Mouse (Mus musculus) megakaryocyte, embryonic 14.5 days (primary cell): ENCODE data around the gene Map3k4. TPM values are rescaled to one million over a fixed set of nuclear protein-coding genes. Genes with fewer than 3 reads are reported as not detected.
"Not testable (repeated sequence)": the region's sequence is repeated elsewhere in the genome, so short reads cannot be mapped to it uniquely, and the experiment has no call there.

ENCODE experiments used
- H3K27me3 ChIP-seq: replicated peaks from 2 replicates; pipeline ENCODE3; 2012; ENCODE audit warnings: inconsistent platforms
- H3K36me3 ChIP-seq: replicated peaks from 2 replicates; pipeline ENCODE3; 2012; ENCODE audit warnings: low read length, inconsistent platforms, mixed read lengths
- H3K4me1 ChIP-seq: 2 replicates; pipeline ENCODE4 v1.6.1; 2012; ENCODE audit warnings: inconsistent platforms
- H3K4me3 ChIP-seq: replicated peaks from 2 replicates; pipeline ENCODE3; 2012; ENCODE audit warnings: moderate library complexity, mild to moderate bottlenecking, inconsistent platforms
- H3K9me3 ChIP-seq: 2 replicates; pipeline ENCODE4 v1.6.1; 2012; ENCODE audit warnings: inconsistent platforms
- FLI1 ChIP-seq: IDR thresholded peaks from 2 replicates; pipeline ENCODE4 v1.6.1; 2012; ENCODE audit warnings: low read length, inconsistent platforms, mixed read lengths
- GATA1 ChIP-seq: IDR thresholded peaks from 3 replicates; pipeline ENCODE4 v1.6.1; 2012; ENCODE audit warnings: mixed read lengths, low read length, inconsistent platforms, borderline replicate concordance
- polyA plus RNA-seq: library from polyadenylated mRNA; stranded (reverse); fragments of >175 nt; gene quantifications from 2 replicates; pipeline ENCODE4 v1.2.3, GENCODE M21; 2012; ENCODE audit warnings: low replicate concordance; ENCODE audit not compliant: insufficient read depth

Gene Map3k4
- polyA plus RNA-seq, 1 experiment: 4.9 TPM

- TF ChIP-seq GATA1: no peak
- no peak for TF ChIP-seq FLI1
- Histone ChIP-seq H3K4me1 (peaks cover 46% of the 10 kb centered on the region), H3K27me3 (no peaks in the 10 kb centered on the region), H3K9me3 (no peaks in the 10 kb centered on the region), H3K4me3 (peak overlapping the region; percentile 7), H3K36me3 (no peaks in the 10 kb centered on the region)
Observed at GRCm38 (mm10) chr17:12309059-12309458, 9.5 kb downstream of the Map3k4 start.

- peak overlapping the region; percentile 85 for H3K4me3 ChIP-seq
- no peak for TF ChIP-seq FLI1
- TF ChIP-seq GATA1: no peak
- H3K27me3 ChIP-seq: no peaks in the 10 kb centered on the region
- peaks cover 39% of the 10 kb centered on the region for H3K4me1 ChIP-seq
- H3K9me3 ChIP-seq: no peaks in the 10 kb centered on the region
- H3K36me3 ChIP-seq: no peaks in the 10 kb centered on the region
Observed at GRCm38 (mm10) chr17:12307251-12308135, 11.1 kb downstream of the Map3k4 start.

- H3K9me3 ChIP-seq: no peaks in the 10 kb centered on the region
- H3K36me3 ChIP-seq: no peaks in the 10 kb centered on the region
- H3K27me3 ChIP-seq: no peaks in the 10 kb centered on the region
- TF ChIP-seq GATA1 (no peak), FLI1 (no peak)
- no peak overlapping the region for H3K4me3 ChIP-seq
- peaks cover 47% of the 10 kb centered on the region for H3K4me1 ChIP-seq
Observed at GRCm38 (mm10) chr17:12304658-12305057, 13.9 kb downstream of the Map3k4 start.

- Histone ChIP-seq H3K27me3 (no peaks in the 10 kb centered on the region), H3K36me3 (no peaks in the 10 kb centered on the region), H3K9me3 (no peaks in the 10 kb centered on the region), H3K4me1 (peaks cover 34% of the 10 kb centered on the region), H3K4me3 (no peak overlapping the region)
- TF ChIP-seq FLI1 (no peak), GATA1 (no peak)
Observed at GRCm38 (mm10) chr17:12300896-12301706, 17.5 kb downstream of the Map3k4 start.

GRCm38 (mm10) chr17:12300127-12300675, 18.4 kb downstream of the Map3k4 start:
- Histone ChIP-seq H3K36me3 (no peaks in the 10 kb centered on the region), H3K4me1 (peaks cover 34% of the 10 kb centered on the region), H3K4me3 (no peak overlapping the region), H3K9me3 (no peaks in the 10 kb centered on the region), H3K27me3 (no peaks in the 10 kb centered on the region)
- no peak for TF ChIP-seq FLI1
- TF ChIP-seq GATA1: no peak

GRCm38 (mm10) chr17:12299371-12299770, 19.2 kb downstream of the Map3k4 start:
- H3K4me3 ChIP-seq: no peak overlapping the region
- H3K9me3 ChIP-seq: no peaks in the 10 kb centered on the region
- H3K4me1 ChIP-seq: peaks cover 34% of the 10 kb centered on the region
- TF ChIP-seq FLI1 (no peak), GATA1 (no peak)
- no peaks in the 10 kb centered on the region for H3K27me3 ChIP-seq
- peaks cover 4% of the 10 kb centered on the region for H3K36me3 ChIP-seq

- Histone ChIP-seq H3K36me3 (peaks cover 4% of the 10 kb centered on the region), H3K9me3 (no peaks in the 10 kb centered on the region; the same call in 1 of the 2 replicates), H3K4me3 (no peak overlapping the region), H3K4me1 (peaks cover 34% of the 10 kb centered on the region), H3K27me3 (no peaks in the 10 kb centered on the region)
- TF ChIP-seq FLI1 (no peak), GATA1 (no peak)
Observed at GRCm38 (mm10) chr17:12297978-12298377, 20.6 kb downstream of the Map3k4 start.

- TF ChIP-seq FLI1 (no peak), GATA1 (no peak)
- no peaks in the 10 kb centered on the region for H3K27me3 ChIP-seq
- H3K4me3 ChIP-seq: peak overlapping the region; percentile 68
- no peaks in the 10 kb centered on the region; the same call in 1 of the 2 replicates for H3K9me3 ChIP-seq
- peaks cover 31% of the 10 kb centered on the region for H3K4me1 ChIP-seq
- peaks cover 4% of the 10 kb centered on the region for H3K36me3 ChIP-seq
Observed at GRCm38 (mm10) chr17:12297292-12297691, 21.3 kb downstream of the Map3k4 start.

GRCm38 (mm10) chr17:12295926-12296325, 22.7 kb downstream of the Map3k4 start:
- H3K4me1 ChIP-seq: peaks cover 17% of the 10 kb centered on the region
- H3K27me3 ChIP-seq: not testable (repeated sequence)

More at GRCm38 (mm10) chr17:12295926-12296325, 22.7 kb downstream of the Map3k4 start:
- not testable (repeated sequence) for H3K9me3 ChIP-seq, H3K4me3 ChIP-seq, H3K36me3 ChIP-seq
